10 mouse cellular contexts compared by ENCODE assay signal in the genomic region with DNA sequence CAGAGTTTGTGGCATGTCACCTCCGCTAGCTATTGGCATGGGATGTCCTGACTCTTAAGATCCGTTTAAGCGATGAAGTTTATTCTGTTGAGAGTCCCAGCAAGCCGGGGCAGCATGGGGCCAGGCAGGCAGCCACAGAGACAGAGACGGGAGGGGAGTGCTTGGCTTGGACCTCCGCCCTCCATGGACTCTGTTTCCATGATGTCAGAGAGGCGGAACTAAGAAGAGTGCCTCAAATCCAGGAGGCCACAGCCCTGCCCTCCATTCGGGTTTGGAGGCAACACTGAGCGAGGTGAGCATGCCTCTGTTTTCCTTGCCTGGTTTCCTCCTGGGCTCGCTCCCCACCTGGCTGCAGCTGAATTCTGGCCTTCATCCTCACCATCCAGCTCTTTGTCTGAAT.
DNase-seq lines count a peak whose midpoint lies in the region; ATAC-seq and TF ChIP-seq lines count a peak whose summit lies in the region.
"Had no signal": no experiment of that assay in that cellular context is flagged by ENCODE, and none has a peak within 500 bp of the region (broad histone marks: within the 10 kb centered on the region; RNA-seq: fewer than 3 reads in every experiment).

No protein-coding gene starts in this region.

- ATAC-seq in kidney, embryonic 15.5 days (replicated peaks; ENCODE audit: low FRiP score) = no peak
- no peak for ATAC-seq in midbrain, embryonic 16.5 days
- ATAC-seq in midbrain, embryonic 15.5 days (replicated peaks) = no peak

- no peak overlapping the region for H3K9ac ChIP-seq in kidney, embryonic 15.5 days
- H3K9ac ChIP-seq in midbrain, embryonic 16.5 days (ENCODE audit: low read depth, low read length) = no peak overlapping the region
- H3K9ac ChIP-seq in midbrain, embryonic 15.5 days = no peak overlapping the region

- no peak for TF ChIP-seq CTCF in layer of hippocampus, adult 2 months (conservative IDR thresholded peaks at IDR 0.05)
- TF ChIP-seq CTCF in small intestine, adult 2 months (IDR thresholded peaks at IDR 0.05; ENCODE audit: extremely low read depth, insufficient read length, insufficient replicate concordance, low read depth, low read length) = no peak

- H3K36me3 ChIP-seq in kidney, embryonic 15.5 days = no peaks in the 10 kb centered on the region
- H3K36me3 ChIP-seq in small intestine, adult 2 months (ENCODE audit: control insufficient read depth, insufficient read depth, low read length) = peaks cover 19% of the 10 kb centered on the region
- H3K36me3 ChIP-seq in midbrain, embryonic 16.5 days (ENCODE audit: control insufficient read depth, insufficient read depth, low read length) = peaks cover 2% of the 10 kb centered on the region; the same call in 1 of the 2 replicates
- H3K36me3 ChIP-seq in midbrain, embryonic 15.5 days (replicated peaks) = 0 out of 2 replicates have a peak, but pooled peaks cover 2% of the 10 kb centered on the region

- peaks cover 56% of the 10 kb centered on the region for H3K4me1 ChIP-seq in kidney, embryonic 15.5 days
- peaks cover 10% of the 10 kb centered on the region; the same call in 1 of the 2 replicates for H3K4me1 ChIP-seq in small intestine, adult 2 months (ENCODE audit: control insufficient read depth, insufficient read depth, insufficient read length, low read length)
- no peaks in the 10 kb centered on the region for H3K4me1 ChIP-seq in midbrain, embryonic 16.5 days (ENCODE audit: control insufficient read depth, insufficient read depth, low read length)
- H3K4me1 ChIP-seq in midbrain, embryonic 15.5 days = 0 out of 2 replicates have a peak, but pooled peaks cover 6% of the 10 kb centered on the region

- H3K27ac ChIP-seq in layer of hippocampus, adult 2 months = peak overlapping the region; percentile 14; the same call in 1 of the 2 replicates
- peak overlapping the region; percentile 72 for H3K27ac ChIP-seq in kidney, embryonic 15.5 days
- peak overlapping the region; percentile 64 for H3K27ac ChIP-seq in small intestine, adult 2 months (ENCODE audit: insufficient read depth, low read depth, low read length)
- H3K27ac ChIP-seq in midbrain, embryonic 16.5 days (ENCODE audit: low read length) = no peak overlapping the region
- no peak overlapping the region for H3K27ac ChIP-seq in midbrain, embryonic 15.5 days

- H3K4me3 ChIP-seq in layer of hippocampus, adult 2 months = no peak overlapping the region
- H3K4me3 ChIP-seq in kidney, embryonic 15.5 days (replicated peaks) = no peak overlapping the region
- peak overlapping the region; percentile 10 for H3K4me3 ChIP-seq in small intestine, adult 2 months (ENCODE audit: low read depth, low read length)
- no peak overlapping the region for H3K4me3 ChIP-seq in midbrain, embryonic 16.5 days (ENCODE audit: low read depth, low read length)
- H3K4me3 ChIP-seq in midbrain, embryonic 15.5 days = no peak overlapping the region

- TF ChIP-seq POLR2A in small intestine, adult 2 months (IDR thresholded peaks at IDR 0.05; ENCODE audit: low read depth, low read length) = no peak

- H3K4me2 ChIP-seq in kidney, embryonic 15.5 days = peak overlapping the region; percentile 37; the same call in 1 of the 2 replicates
- no peak overlapping the region for H3K4me2 ChIP-seq in midbrain, embryonic 16.5 days (ENCODE audit: low read length)
- H3K4me2 ChIP-seq in midbrain, embryonic 15.5 days = no peak overlapping the region

- no peaks in the 10 kb centered on the region for H3K27me3 ChIP-seq in kidney, embryonic 15.5 days
- no peaks in the 10 kb centered on the region for H3K27me3 ChIP-seq in small intestine, adult 2 months (ENCODE audit: control insufficient read depth, insufficient read depth, low read length)
- H3K27me3 ChIP-seq in midbrain, embryonic 16.5 days (ENCODE audit: control insufficient read depth, insufficient read depth, low read depth, low read length) = no peaks in the 10 kb centered on the region
- no peaks in the 10 kb centered on the region for H3K27me3 ChIP-seq in midbrain, embryonic 15.5 days (replicated peaks)

- DNase-seq in layer of hippocampus, adult 2 months (ENCODE audit: low spot score in 2 of 2) = no peak
- DNase-seq in layer of hippocampus, adult 18-20 months (ENCODE audit: low spot score in 2 of 2) = no peak
- peak; percentile 67 for DNase-seq in heart, adult 8-10 months (ENCODE audit: low spot score)
- DNase-seq in testis, postnatal 10 days (ENCODE audit: low spot score) = no peak
- DNase-seq: cerebellum, adult 2 months; liver had no signal

- 45% methylated on average over 10 of the region's 10 CpGs for WGBS in kidney, embryonic 15.5 days
- WGBS in small intestine, adult 2 months = 51% methylated on average over 10 of the region's 10 CpGs
- WGBS in midbrain, embryonic 16.5 days = 75% methylated on average over 10 of the region's 10 CpGs
- 69% methylated on average over 10 of the region's 10 CpGs for WGBS in midbrain, embryonic 15.5 days

- H3K9me3 ChIP-seq in kidney, embryonic 15.5 days (replicated peaks) = no peaks in the 10 kb centered on the region
- no peaks in the 10 kb centered on the region for H3K9me3 ChIP-seq in midbrain, embryonic 16.5 days (replicated peaks; ENCODE audit: control insufficient read depth, low read length, poor library complexity, severe bottlenecking)
- no peaks in the 10 kb centered on the region for H3K9me3 ChIP-seq in midbrain, embryonic 15.5 days

Comparison
In these comparisons a context has a peak if more than half of its experiments do, and no peak if none do; other contexts are left out.
1. H3K27ac ChIP-seq: peak in layer of hippocampus, adult 2 months (single experiment), kidney, embryonic 15.5 days (single experiment) and small intestine, adult 2 months (single experiment); none in midbrain, embryonic 16.5 days (single experiment) and midbrain, embryonic 15.5 days (single experiment).